Mouse (Mus musculus): ENCODE data around the gene Epn1.

GRCm38 (mm10) chr7:5086921-5087440 lies 6.9 kb downstream of the Epn1 start:
- TF ChIP-seq GATA1 (IDR thresholded peaks at IDR 0.05; ENCODE audit: borderline replicate concordance, low read length) (no peak), CTCF (IDR thresholded peaks at IDR 0.05; ENCODE audit: low read depth, low read length) (no peak), GATA2 (IDR thresholded peaks at IDR 0.05; ENCODE audit: borderline replicate concordance, low read depth, low read length) (no peak), TAL1 (conservative IDR thresholded peaks at IDR 0.05; ENCODE audit: low read depth, low read length) (no peak)

Measured in G1E (cell line).